Mouse (Mus musculus) lung, postnatal 25 days (tissue): Measurements from ENCODE around the gene Mgat4e.
"Not testable (repeated sequence)": the region's sequence is repeated elsewhere in the genome, so short reads cannot be mapped to it uniquely, and the experiment has no call there.

ENCODE experiments used
- DNase-seq: peaks from one replicate; pipeline ENCODE4 v3.0.0; 2022; ENCODE audit warnings: low spot score

Gene Mgat4e

GRCm38 (mm10) chr1:134555871-134556670, 6.6 kb upstream of the Mgat4e start:
- DNase-seq, result peak; percentile 22

DNA sequence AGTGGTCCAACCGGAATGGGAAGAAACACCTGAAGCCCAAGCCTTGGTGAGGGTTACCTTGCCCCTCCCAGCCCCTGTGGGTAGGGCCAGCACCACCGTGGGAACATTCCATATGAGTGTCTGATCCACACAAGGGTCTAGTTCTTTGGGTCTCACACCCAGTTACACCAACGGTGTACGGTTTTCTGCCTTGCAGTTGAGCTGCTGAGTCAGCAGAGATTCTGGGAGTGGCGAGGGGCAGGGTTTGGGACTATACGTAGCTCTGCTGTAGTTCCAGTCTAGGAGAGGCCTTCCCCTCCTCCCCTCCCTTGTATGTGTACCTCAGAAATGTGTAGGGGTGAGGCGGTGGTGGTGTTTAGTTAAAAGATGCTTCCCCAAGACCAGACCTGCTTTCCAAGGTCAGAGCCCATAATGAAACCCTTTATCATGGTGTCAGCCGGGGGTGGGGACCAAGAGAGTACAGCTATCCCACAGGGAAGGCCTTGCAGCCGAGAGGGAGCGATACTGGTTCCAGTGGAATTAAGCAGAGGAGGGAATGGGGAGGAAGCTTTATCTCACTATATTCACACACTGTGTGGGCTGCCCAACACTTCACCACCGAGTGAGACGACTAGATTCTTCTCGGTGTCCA, 5.9 kb upstream of the Mgat4e start:
- peak; percentile 66 for DNase-seq

DNA sequence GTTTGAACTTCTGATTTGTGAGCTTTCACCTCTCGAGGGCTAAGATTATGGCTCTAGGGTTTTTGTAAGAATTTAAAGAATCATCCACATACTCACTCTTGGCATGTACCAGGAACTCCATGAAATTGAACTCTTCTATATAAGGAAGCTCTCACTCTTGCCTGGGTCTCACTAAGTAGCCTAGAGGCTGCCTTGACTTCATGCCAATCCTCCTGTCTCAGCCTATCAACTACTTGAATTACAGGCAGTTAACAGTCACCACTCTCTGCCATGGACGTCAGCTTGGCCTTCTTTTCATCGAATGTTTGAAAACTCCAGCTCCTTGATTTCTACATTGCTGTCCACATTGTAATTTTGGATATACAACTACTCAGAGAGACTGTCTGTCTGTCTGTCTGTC, 2.9 kb upstream of the Mgat4e start:
- no peak for DNase-seq

DNA sequence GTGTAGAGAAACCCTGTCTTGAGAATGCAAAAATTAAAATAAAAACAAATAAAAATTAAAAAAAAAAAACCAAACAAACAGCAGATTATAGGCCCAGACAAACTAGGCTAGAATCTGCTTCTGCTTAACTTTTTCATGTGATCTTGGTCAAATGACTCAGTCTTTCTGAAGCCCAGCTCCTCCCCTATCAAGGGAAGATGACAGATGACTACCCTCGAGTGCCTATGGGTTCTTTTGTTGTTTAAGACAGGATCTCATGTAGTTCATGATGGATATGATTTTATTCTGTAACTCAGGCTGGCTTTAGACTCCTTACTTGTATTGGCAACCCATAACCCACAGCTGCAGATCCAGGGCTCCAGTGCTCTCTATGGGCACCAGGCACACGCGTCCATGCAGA, 2.4 kb upstream of the Mgat4e start:
- DNase-seq, result no peak

- DNase-seq, result no peak
Observed at GRCm38 (mm10) chr1:134548231-134548630, 1.3 kb downstream of the Mgat4e start.

GRCm38 (mm10) chr1:134540610-134541009, 8.9 kb downstream of the Mgat4e start:
- no peak for DNase-seq

GRCm38 (mm10) chr1:134535513-134535912, 14.0 kb downstream of the Mgat4e start:
- no peak for DNase-seq

- no peak for DNase-seq
Observed at GRCm38 (mm10) chr1:134535054-134535453, 14.4 kb downstream of the Mgat4e start.

DNA sequence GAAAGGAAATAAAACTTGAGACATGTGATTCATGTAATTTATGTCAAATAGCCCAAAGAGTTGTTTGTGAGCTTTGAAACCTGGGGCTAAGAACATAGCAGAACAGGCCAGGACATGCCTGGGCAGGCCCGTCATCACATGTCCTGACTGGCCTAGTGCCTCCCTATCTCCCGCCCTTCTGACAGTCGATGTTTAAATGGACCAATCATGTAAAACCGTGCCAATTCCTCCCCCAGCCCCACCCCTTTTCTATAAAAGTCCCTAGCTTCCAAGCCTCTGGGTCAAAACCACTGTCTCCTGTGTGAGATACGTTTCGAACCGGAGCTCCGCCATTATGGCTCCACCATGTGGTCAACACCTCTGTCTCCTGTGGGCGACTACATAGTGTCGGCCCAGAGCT, 15.8 kb downstream of the Mgat4e start:
- DNase-seq, result not testable (repeated sequence)

GRCm38 (mm10) chr1:134530618-134531017, 18.9 kb downstream of the Mgat4e start:
- DNase-seq, result no peak

DNA sequence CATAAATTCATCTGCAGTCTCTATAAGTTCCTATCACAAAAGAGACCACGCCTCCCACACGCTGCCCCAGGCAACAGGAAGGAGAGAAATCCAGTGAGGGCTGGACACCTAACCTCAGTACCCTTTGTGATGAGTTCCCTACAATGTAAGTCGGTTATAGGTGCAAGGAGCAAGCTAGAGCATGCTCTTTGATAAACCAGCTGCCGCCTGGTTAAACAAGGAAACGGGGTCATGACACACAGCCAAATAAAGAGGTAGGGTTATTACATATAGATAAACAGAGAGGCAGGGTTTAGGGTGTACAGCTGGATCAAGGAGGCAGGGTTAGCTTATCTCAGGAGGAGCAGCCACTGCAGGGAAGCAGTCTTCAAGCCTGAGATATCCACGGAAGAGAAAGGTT, 22.7 kb downstream of the Mgat4e start:
- DNase-seq, result no peak

- DNase-seq, result no peak
Observed at GRCm38 (mm10) chr1:134525015-134525414, 24.5 kb downstream of the Mgat4e start.

DNA sequence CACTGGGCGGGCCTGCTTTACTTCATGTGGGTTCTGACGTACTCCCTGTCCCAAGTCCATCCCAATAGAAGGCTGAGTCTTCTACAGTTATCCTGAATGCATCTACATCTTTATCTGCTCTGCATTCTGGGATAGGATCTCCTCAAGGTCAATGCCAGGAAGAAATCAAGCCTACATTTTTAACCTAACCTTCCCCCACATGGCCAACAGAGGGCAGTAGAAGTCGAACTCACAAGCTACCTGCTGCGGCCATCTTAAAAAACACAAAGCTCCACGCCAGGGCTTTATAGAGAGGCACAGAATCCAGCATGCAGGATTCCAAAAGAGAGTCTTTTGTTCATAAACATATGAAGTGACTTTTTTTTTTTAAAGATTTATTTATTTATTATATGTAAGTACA, 25.1 kb downstream of the Mgat4e start:
- DNase-seq, result peak; percentile 19

DNA sequence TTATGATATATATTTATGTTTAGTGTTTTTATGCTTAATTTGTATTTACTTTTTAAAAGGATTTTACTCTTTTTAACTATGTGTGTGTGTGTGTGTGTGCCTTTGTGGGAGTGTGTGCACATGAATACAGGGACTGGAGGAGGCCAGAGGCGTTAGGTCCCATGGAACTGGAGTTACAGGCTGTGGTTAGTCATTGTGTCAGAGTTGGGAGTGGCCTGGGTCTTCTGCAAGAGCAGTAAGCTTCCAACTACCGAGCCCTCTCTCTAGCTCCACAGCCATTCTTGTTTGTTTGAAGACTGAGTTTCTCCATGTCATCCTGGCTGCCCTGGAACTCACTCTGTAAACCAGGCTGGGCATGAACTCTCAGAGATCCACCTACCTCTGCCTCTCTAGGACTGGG, 27.2 kb downstream of the Mgat4e start:
- DNase-seq, result no peak

DNA sequence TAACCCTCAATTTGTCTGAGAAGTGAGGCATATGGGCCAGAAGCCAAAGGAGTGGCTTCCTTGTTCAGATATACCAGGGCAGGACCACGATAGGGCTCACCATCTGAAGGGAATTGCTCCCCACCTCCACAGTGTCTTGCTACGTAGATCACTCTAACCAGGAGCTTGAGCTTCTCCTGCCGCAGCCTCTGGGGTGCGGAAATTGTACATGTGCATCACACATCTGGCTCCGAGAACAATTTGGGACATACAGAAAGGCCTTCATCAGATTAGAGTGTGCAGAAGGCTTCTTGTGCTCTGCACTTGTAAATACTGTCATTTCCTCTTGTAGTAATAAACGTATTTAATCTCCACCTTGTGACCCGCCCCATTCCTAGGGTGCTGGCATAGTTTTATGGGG, 28.3 kb downstream of the Mgat4e start:
- no peak for DNase-seq

DNA sequence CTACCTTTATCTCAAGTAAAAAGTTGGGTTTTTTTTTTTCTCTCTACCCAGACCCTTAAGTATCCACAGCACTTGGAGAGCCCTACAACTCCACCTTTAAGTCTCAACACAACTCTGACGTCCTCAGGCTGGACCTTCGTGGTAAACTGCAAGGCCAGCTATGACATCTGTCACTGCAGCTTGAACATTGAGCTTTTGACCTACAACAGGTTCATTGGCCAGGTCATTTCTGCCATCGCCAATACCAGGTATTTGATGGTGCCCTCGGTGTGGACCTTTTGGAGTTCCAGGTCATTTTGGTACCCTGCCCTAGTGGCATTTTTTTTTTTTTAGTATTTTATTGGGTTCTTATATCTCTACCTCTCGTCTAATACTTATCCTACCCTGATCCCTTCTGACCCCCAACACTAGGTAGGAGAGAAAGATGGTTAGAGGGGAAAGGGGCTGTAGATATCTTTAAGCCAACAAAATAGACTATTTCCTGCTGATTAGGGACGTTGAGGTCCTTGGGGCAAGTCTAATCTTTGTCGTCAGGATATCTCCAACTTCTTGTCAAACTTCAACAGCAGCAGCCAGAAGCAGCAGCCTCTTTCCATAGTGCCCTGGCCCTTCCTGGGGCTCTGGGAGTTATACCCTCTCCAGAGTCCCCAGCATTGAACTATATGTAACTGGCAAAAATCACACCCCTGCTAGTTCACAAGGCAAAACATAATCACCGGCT, 29.3 kb downstream of the Mgat4e start:
- no peak for DNase-seq

DNA sequence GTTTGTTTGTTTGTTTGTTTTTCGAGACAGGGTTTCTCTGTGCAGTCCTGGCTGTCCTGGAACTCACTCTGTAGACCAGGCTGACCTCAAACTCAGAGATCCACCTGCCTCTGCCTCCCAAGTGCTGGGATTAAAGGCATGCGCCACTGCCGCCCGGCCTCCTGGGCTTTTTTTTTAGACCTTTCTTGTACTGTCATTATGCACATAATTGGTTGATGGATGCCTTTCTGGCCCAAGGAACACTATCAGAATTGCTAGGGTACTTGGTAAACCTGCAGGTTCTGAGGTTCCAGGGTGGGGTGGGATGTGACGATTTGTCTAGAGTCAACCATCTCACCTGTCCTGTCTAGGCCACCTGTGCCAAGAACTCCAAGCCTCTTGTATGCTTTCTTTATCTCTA, 30.3 kb downstream of the Mgat4e start:
- not testable (repeated sequence) for DNase-seq

DNA sequence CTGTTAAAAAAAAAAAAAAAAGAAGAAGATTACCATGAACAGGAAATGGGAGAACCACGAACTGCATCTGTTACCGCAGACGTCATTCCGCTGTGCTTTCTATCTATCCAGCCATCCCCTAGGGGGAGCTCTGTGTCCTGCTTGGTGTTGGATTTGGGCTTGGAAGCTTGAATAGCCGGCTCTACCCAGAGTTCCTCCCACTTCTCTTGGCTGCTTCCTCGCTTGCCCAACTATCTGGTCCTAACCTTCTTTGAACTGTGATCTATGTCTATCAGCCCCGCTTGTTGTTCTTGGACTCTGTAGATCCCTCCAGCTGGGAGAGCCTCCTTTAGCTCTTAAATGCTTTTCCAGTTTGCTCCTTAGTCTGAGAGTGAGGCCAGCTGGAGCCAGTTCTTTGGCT, 30.8 kb downstream of the Mgat4e start:
- DNase-seq, result peak; percentile 90

GRCm38 (mm10) chr1:134517841-134518240, 31.6 kb downstream of the Mgat4e start:
- DNase-seq, result not testable (repeated sequence)

- no peak for DNase-seq
Observed at GRCm38 (mm10) chr1:134516491-134517198, 32.8 kb downstream of the Mgat4e start.

GRCm38 (mm10) chr1:134515891-134516290, 33.6 kb downstream of the Mgat4e start:
- no peak for DNase-seq

GRCm38 (mm10) chr1:134513876-134514590, 35.4 kb downstream of the Mgat4e start:
- DNase-seq, result peak; percentile 33
